Mouse (Mus musculus): Measurements from ENCODE around the gene Mfsd12.

- no peak for TF ChIP-seq CTCF (IDR thresholded peaks at IDR 0.05; ENCODE audit: borderline replicate concordance, insufficient read depth, low read length)
- TF ChIP-seq POLR2A (IDR thresholded peaks at IDR 0.05; ENCODE audit: low read depth, low read length): no peak
These were observed 53.7 kb downstream of the Mfsd12 start for GRCm38 (mm10) chr10:81410981-81411380.

Data from embryonic fibroblast, embryonic 13.5 days (primary cell).